Mouse (Mus musculus) embryonic fibroblast, embryonic 13.5 days (primary cell): Measurements from ENCODE around the gene Cdc37.

Experiments used
- CTCF ChIP-seq: IDR thresholded peaks from 2 replicates; pipeline ENCODE4 v1.5.1; 2011; ENCODE audit warnings: mild to moderate bottlenecking, control low read depth, low read length, moderate library complexity, borderline replicate concordance; ENCODE audit not compliant: insufficient read depth
- POLR2A ChIP-seq: IDR thresholded peaks from 2 replicates; pipeline ENCODE4 v1.6.1; 2011; ENCODE audit warnings: low read depth, mild to moderate bottlenecking, control low read depth, low read length, moderate library complexity

- TF ChIP-seq POLR2A (no peak), CTCF (no peak)
These were observed 13.4 kb downstream of the Cdc37 start for GRCm38 (mm10) chr9:21136401-21136800.
